ENCODE assay signal across 12 mouse cellular contexts in the genomic region with DNA sequence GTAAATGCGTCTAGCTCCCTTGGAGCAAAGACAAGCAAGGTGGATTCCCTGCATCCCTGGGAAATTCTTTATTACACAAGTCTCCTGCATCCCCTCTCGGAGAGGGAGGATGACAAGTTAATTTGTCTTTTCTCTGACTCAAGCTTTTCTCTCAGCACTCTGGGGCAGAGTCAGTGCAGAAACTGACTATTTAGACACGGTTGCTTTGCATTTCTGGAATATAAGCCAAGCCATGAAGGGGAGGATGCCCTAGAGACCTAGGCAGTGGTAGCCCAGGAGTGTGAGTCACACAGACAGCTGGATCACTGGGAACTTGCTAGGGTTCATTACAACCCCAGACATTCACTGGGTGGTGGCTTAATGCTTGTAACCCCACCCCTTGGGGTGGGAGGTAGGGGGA. TPM values are rescaled to one million over a fixed set of nuclear protein-coding genes. Genes with fewer than 3 reads are reported as not detected.
DNase-seq lines count a peak whose midpoint lies in the region; ATAC-seq and TF ChIP-seq lines count a peak whose summit lies in the region.
"Had no signal": no experiment of that assay in that cellular context is flagged by ENCODE, and none has a peak within 500 bp of the region (broad histone marks: within the 10 kb centered on the region; RNA-seq: fewer than 3 reads in every experiment).

No protein-coding gene starts in this region.

- H3K4me3 ChIP-seq in limb, embryonic 13.5 days, result no peak overlapping the region
- no peak overlapping the region for H3K4me3 ChIP-seq in limb, embryonic 10.5 days
- H3K4me3 ChIP-seq in olfactory bulb, adult 2 months (ENCODE audit: insufficient read depth, low read depth, low read length), result no peak overlapping the region
- H3K4me3 ChIP-seq: heart, embryonic 15.5 days; liver, embryonic 13.5 days had no signal

- no peak overlapping the region for H3K4me2 ChIP-seq in limb, embryonic 13.5 days (replicated peaks)
- H3K4me2 ChIP-seq: heart, embryonic 15.5 days; liver, embryonic 13.5 days had no signal

- H3K27ac ChIP-seq in limb, embryonic 13.5 days, result no peak overlapping the region
- no peak overlapping the region for H3K27ac ChIP-seq in limb, embryonic 10.5 days
- H3K27ac ChIP-seq in olfactory bulb, adult 2 months (ENCODE audit: insufficient read depth, low read depth, low read length), result peak overlapping the region; percentile 65
- H3K27ac ChIP-seq: heart, embryonic 15.5 days; liver, embryonic 13.5 days had no signal

- peak; percentile 75 for ATAC-seq in limb, embryonic 13.5 days (ENCODE audit: low FRiP score, low read depth)
- no peak for ATAC-seq in megakaryocyte, adult 5-6 weeks (ENCODE audit: poor library complexity, severe bottlenecking)

- no peak overlapping the region for H3K9ac ChIP-seq in limb, embryonic 13.5 days
- H3K9ac ChIP-seq: heart, embryonic 15.5 days; liver, embryonic 13.5 days had no signal

- WGBS in limb, embryonic 13.5 days, result 50% methylated on average over 3 of the region's 3 CpGs
- WGBS in limb, embryonic 10.5 days, result 71% methylated on average over 3 of the region's 3 CpGs
- 20% methylated on average over 3 of the region's 3 CpGs for WGBS in olfactory bulb, adult 2 months

- H3K9me3 ChIP-seq in limb, embryonic 13.5 days, result no peaks in the 10 kb centered on the region
- H3K9me3 ChIP-seq in limb, embryonic 10.5 days (replicated peaks), result no peaks in the 10 kb centered on the region
- H3K9me3 ChIP-seq: heart, embryonic 15.5 days had no signal

- H3K4me1 ChIP-seq in limb, embryonic 13.5 days, result no peaks in the 10 kb centered on the region; the same call in 1 of the 2 replicates
- no peaks in the 10 kb centered on the region for H3K4me1 ChIP-seq in limb, embryonic 10.5 days
- H3K4me1 ChIP-seq in olfactory bulb, adult 2 months (ENCODE audit: control insufficient read depth, insufficient read depth, low read length), result peaks cover 3% of the 10 kb centered on the region
- H3K4me1 ChIP-seq: heart, embryonic 15.5 days; liver, embryonic 13.5 days had no signal

- no peaks in the 10 kb centered on the region for H3K27me3 ChIP-seq in limb, embryonic 13.5 days
- no peaks in the 10 kb centered on the region for H3K27me3 ChIP-seq in limb, embryonic 10.5 days (ENCODE audit: low read depth, poor library complexity, severe bottlenecking)
- H3K27me3 ChIP-seq: heart, embryonic 15.5 days; liver, embryonic 13.5 days had no signal

- TF ChIP-seq CTCF in olfactory bulb, adult 2 months (IDR thresholded peaks at IDR 0.05; ENCODE audit: insufficient read depth, low read depth, low read length), result no peak

- TF ChIP-seq POLR2A in olfactory bulb, adult 2 months (IDR thresholded peaks at IDR 0.05; ENCODE audit: insufficient read depth, low read depth, low read length), result no peak

- no peak for DNase-seq in limb, embryonic 10.5 days (ENCODE audit: low spot score)
- DNase-seq in adipocyte (ENCODE audit: low spot score), result peak; percentile 51
- peak; percentile 40 for DNase-seq in gastrocnemius, postnatal 25 days
- no peak for DNase-seq in adrenal gland, postnatal 14 days
- DNase-seq: cerebellum, adult 11 months; embryo, embryonic 11 days; liver, embryonic 13.5 days; retina, postnatal 1 day had no signal

- no peaks in the 10 kb centered on the region for H3K36me3 ChIP-seq in limb, embryonic 13.5 days
- H3K36me3 ChIP-seq in limb, embryonic 10.5 days, result no peaks in the 10 kb centered on the region
- H3K36me3 ChIP-seq: heart, embryonic 15.5 days; liver, embryonic 13.5 days had no signal

RNA-seq across cellular contexts. Expression of gene Fam13c, which starts 13.9 kb away (rescaled TPM):
- polyA plus RNA-seq in limb, embryonic 13.5 days (2015; fragmentation: Nextera tagmentation; extraction: Ambion mirVana), result 10.8 and 13.0 TPM in 2 replicates
- polyA plus RNA-seq in limb, embryonic 10.5 days (2016; fragmentation: Nextera tagmentation; extraction: Ambion mirVana), result 5.2 and 7.8 TPM in 2 replicates
- total RNA-seq in gastrocnemius, postnatal 25 days (2021), result 1 to 10 TPM; 5.4 to 5.7 TPM
- not detected in 2 replicates for polyA plus RNA-seq in olfactory bulb, adult 2 months (2012; ENCODE audit: insufficient read depth, insufficient read length, low replicate concordance, missing spikeins)
- 0.22 TPM in 1 of 2 replicates, not detected in the other for total RNA-seq in megakaryocyte, adult 5-6 weeks (2015)
- total RNA-seq in megakaryocyte, adult 5-6 weeks (2017), result not detected in 2 replicates
- 14.7 and 17.3 TPM in 2 replicates for total RNA-seq in adrenal gland, postnatal 14 days (2021)

Comparison
In these comparisons a context has a peak if more than half of its experiments do, and no peak if none do; other contexts are left out.
1. DNase-seq: peak in adipocyte (single experiment) and gastrocnemius, postnatal 25 days (single experiment); none in limb, embryonic 10.5 days (single experiment) and adrenal gland, postnatal 14 days (single experiment).
2. RNA of gene Fam13c, which starts 13.9 kb away (total RNA-seq): 14.7 to 17.3 TPM in adrenal gland, postnatal 14 days and 5.4 to 5.7 TPM in gastrocnemius, postnatal 25 days; 0.22 TPM in megakaryocyte, adult 5-6 weeks; every median in the first group is over 4 times any median in the second.